Mouse (Mus musculus): ENCODE data around the gene Mettl8. TPM values are rescaled to one million over a fixed set of nuclear protein-coding genes. Genes with fewer than 3 reads are reported as not detected.

Mettl8 gene
- total RNA-seq, 1 experiment from 2014 or later: 7.7 TPM

DNA sequence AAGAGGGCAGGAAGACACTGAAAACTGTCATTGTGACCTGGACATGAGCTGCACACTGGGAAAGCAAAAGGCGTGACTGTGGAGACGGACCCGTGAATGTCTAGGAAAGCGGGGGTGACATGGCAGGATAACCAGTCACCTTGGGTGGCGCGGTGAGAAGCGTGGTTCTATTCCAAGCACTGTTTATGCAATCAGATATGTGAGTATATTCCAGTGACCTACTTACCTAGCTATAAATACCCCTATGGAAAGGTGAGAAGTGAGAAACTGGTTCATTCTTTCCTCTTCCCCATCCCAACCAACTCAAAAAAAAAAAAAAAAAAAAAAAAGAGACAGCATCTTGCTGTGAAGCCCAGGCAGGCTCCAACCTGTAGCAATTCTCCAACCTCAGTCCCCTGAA is 58.9 kb downstream of the Mettl8 start:
- no peak for ATAC-seq (replicated peaks; ENCODE audit: insufficient number of reproducible peaks, low FRiP score, low TSS enrichment, poor library complexity, severe bottlenecking)

DNA sequence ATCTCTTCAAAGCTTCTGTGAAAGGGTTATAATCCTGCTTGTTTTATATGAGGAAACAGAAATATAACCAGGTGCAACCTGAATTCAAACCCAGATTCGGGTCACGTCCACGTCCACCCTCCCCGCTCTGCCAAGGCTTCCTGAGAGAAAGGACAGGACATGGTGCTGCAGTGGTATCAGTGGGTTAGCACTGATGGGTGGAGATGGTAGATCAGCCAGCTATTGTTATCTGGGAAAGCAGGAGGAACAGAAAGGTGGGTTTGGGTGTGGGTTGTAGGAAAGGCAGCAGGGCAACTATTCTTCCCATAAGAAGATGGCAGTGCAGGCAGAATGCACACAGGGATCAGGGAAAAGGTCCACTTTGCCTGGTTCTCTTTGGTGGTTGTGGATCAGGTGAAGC is 59.5 kb downstream of the Mettl8 start:
- ATAC-seq (replicated peaks; ENCODE audit: insufficient number of reproducible peaks, low FRiP score, low TSS enrichment, poor library complexity, severe bottlenecking): no peak

DNA sequence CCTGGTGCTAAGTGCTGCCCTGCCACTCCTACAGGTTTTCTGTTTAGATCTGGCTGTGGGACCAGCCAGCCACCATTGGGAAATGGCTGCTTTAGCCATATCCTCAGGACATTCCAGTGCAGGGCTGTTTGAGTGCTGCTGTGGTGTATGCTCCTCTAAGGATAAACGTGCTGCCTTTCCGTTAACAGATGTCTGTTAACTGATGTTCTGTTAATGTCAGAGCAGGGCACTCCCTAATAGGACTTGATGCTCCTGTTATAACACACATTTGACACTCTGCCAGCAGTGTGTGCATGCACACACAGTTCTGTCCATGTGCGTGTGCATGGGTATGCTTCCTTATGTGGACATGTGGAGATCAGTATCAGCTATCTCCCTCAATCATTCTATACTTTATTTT is 61.6 kb downstream of the Mettl8 start:
- ATAC-seq (replicated peaks; ENCODE audit: insufficient number of reproducible peaks, low FRiP score, low TSS enrichment, poor library complexity, severe bottlenecking): no peak

DNA sequence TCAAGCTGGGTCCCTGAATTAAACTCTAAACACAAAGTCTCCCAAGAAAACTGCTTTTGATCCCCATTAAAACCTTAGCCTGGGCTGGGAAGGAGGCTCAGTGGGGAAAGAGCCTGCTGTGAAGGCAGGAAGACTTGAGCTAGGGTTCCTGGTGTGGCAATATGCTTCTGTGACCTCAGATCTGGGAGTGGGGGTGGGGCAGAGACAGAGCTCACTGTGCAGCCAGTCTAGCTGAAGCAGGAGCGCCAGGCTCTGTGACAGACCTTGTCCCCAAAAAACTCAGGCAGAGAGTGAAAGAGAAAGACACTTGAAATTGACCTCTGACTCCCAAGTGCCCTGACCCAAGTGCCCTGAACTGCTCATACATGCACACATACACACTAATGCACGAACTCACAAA is 62.7 kb downstream of the Mettl8 start:
- ATAC-seq (replicated peaks; ENCODE audit: insufficient number of reproducible peaks, low FRiP score, low TSS enrichment, poor library complexity, severe bottlenecking): no peak

DNA sequence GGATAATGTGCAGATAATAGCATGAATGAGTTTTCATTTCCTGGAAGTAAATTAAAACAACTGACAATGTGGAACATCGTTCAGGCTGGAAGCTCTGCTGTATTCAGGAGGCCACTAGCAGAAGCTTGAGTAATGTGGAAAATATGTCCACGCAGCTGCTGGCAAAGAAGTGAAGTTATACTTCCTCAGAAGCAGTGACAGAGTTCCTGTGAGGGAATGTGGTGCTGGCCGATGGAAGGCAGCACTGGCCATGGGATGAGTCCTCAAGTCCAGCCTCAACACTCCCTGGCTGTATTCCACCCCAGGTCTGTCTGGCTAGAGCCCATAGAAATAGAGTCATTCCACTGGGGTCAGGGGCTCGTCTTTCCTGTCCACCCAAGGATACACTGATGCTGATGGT is 65.2 kb downstream of the Mettl8 start:
- no peak for ATAC-seq (replicated peaks; ENCODE audit: insufficient number of reproducible peaks, low FRiP score, low TSS enrichment, poor library complexity, severe bottlenecking)

DNA sequence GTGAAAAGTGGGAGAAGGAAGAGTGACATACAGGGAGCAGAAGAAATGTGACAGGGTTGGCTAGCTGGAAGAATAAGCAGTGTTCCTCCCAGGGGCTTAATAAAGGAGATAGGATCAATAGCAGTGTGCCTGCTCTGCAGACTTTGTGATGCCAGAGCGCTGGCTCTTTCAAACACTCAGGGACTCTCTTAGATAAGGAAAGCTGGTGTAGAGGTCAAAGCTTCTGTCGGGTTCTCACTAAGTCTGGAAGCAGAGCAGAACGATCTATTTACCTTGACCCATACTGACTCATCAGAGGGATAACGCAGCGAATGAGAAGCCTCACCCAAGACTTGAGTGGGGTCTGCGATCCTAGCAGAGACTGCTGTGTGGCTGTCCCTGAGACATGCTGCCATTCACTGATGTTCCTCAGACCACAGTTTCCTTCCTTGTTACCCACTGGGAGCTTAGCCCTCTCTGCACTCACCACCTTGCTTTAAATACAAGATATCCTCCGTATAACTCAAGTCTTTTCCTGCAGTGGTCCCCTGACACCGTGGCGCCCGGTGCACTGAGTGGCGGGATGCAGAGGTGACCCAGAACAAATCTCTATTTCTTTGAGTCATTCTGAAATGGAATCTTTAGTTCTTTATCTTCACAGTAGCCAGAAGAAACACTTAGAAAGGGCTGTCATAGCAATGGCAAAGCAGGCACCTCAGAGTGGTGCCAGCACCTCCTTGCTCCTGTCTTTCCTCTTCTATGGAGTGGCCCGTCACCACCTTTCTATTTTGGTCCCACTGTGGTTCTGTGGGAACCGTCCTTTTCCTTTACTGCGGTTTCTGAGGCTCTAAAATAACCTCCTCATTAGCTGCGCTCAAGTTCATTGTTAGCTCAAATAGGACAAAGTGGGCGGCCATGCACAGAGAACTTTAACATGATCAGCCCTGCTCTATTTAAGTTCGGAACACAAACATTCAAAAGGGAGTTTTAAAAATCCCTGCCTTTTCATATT is 65.9 kb downstream of the Mettl8 start:
- ATAC-seq (replicated peaks; ENCODE audit: insufficient number of reproducible peaks, low FRiP score, low TSS enrichment, poor library complexity, severe bottlenecking): no peak

DNA sequence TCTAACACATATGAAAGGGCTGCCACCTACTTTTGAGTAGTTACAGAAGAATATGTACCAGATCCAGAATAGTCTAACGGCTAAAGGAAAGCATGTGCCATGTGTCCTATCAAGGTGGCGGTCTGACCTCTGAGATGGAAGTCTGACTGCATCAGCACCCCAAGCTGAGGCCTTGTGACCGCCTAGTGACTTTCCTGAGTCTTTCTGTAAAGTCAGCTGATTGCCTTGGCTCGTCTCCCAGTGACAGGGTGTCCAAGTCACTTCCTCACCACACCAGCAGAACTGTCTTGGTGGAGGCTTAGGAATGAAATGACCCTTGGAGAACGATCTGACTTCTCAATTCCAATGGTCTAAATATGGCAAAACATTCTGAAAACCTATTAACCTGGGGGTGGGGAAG is 77.1 kb downstream of the Mettl8 start:
- ATAC-seq (replicated peaks; ENCODE audit: insufficient number of reproducible peaks, low FRiP score, low TSS enrichment, poor library complexity, severe bottlenecking): no peak

DNA sequence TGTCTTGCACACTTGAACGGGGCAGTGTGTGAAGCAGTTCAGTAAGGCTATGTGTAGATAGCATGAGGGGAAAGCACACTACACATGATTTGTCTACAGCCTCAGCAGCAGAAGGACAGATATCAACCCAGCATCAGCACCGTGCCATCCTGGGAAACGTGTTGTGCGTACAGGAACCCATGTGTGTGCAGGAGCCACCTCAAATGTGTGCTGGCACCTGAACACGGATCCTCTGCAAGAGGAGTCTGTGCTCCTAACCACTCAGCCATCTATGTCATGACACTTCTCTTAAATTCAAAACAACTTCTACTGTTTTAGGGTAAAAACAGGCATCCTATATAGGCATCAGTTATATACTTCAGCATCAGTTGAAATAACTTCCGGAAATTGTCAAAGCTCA is 80.6 kb downstream of the Mettl8 start:
- no peak for ATAC-seq (replicated peaks; ENCODE audit: insufficient number of reproducible peaks, low FRiP score, low TSS enrichment, poor library complexity, severe bottlenecking)

DNA sequence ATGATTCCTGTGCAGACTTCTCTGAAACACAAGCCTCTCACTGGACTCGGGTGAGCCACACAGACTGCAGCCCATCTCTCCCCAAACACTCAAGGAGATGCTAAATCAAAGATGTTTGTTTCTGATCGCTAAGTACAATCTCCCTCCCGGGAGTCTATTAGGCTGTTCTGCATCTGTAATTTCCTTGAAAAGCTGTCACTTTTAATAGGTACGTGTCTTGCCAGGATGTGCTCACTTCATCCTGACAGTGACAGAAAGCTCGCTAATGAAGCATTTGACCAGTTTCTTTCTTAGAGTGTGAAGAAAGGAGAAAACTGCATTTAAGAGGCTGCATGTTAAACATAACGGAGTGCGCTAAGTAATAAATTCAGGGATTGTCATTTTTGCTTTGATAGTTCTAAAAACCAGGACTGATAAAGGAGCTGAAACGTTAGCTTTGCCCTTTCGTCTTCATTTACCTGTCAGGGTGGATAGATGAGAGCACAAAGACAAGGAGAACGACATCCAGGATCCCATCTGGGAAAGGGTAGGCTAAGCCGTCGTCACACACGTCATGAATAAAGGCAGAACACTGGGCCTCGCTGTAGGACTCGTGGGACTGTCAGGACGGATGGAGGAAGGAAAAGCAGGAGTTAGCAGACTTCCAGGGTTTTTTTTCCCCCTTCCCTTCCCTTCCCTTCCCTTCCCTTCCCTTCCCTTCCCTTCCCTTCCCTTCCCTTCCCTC is 82.4 kb downstream of the Mettl8 start:
- no peak for ATAC-seq (replicated peaks; ENCODE audit: insufficient number of reproducible peaks, low FRiP score, low TSS enrichment, poor library complexity, severe bottlenecking)

DNA sequence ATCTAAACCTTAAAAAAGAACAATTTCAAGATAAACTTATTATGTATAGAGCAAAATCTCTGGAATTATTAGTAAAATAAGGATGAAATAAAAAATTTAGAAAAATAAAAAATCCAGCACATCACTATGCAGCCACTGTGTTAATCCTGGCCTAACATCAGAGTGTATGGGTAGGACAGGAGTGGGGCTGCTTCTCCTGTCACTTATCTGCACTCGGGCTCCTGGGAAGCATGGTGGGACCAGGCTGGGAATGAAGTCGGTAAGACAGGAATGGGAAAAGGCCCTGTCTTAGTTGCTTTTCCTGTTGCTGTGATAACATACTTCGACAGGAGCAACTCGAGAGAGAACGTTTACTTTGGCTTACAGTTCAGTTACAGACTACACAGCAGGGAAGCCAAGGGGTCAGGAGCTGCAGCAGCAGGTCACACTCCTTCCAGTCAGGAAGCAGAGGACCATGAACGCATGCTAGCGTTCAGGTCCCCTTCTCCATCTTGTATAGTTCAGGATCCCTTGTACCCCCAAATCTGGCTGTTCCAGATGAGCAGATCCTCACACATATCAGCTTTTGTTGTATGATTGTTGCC is 85.1 kb downstream of the Mettl8 start:
- no peak for ATAC-seq (replicated peaks; ENCODE audit: insufficient number of reproducible peaks, low FRiP score, low TSS enrichment, poor library complexity, severe bottlenecking)

DNA sequence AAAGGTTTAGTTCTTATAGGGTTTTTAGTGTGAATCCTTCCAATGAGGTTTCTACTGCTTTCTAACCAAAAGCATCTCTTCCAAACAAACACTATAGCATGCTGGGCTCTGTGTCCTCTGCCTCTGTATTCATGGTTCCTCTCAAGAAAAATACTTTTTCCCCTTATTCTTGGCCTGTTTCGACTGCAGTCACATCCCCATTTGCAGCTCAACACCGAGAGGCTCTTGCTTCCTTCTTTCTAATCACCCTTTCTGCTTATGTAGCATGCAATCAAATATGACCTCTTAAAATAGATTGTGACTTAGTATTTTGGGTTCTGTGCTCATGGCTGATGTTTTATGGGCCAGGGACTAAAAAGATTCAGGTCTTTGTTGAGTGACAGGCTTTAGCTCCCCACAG is 87.1 kb downstream of the Mettl8 start:
- peak; percentile 29; the same call in 1 of the 2 replicates for ATAC-seq (replicated peaks; ENCODE audit: insufficient number of reproducible peaks, low FRiP score, low TSS enrichment, poor library complexity, severe bottlenecking)

DNA sequence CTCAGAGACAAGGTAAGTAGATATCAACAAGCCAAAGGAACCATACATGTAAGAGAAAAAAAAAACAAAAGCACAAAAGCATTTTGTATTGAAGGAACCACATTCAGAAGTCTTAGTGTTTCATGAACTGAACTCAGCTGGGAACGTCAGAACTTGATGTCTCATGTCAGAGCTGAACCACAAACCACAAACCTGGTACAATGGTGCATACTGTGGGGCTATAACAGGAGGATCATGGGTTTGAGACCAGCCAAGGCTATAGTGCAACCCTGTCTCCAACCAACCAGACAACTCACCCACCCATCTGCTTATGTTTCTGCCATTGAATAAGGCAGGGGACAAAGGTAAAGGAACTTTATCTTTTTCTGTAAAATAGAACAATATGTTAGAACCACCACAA is 88.2 kb downstream of the Mettl8 start:
- no peak for ATAC-seq (replicated peaks; ENCODE audit: insufficient number of reproducible peaks, low FRiP score, low TSS enrichment, poor library complexity, severe bottlenecking)

DNA sequence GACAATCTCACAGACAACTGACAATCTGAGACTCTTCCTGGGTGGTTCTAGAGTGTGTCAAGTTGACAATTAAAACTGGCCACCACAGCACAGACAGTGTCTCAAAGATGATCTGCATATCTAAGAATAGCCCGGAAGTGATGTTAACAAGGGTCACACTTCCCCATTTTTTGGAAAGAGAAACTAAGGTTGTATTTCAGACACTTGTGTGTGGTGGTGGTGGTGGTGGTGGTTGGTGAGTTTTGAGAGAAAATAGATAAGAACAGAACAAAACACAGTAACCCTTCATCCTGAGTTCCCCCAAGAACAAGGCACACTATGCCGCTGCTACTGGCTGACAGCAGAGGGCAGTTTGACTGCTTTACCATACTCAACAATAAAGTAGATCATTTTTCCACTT is 90.6 kb downstream of the Mettl8 start:
- peak; percentile 86 for ATAC-seq (replicated peaks; ENCODE audit: insufficient number of reproducible peaks, low FRiP score, low TSS enrichment, poor library complexity, severe bottlenecking)

DNA sequence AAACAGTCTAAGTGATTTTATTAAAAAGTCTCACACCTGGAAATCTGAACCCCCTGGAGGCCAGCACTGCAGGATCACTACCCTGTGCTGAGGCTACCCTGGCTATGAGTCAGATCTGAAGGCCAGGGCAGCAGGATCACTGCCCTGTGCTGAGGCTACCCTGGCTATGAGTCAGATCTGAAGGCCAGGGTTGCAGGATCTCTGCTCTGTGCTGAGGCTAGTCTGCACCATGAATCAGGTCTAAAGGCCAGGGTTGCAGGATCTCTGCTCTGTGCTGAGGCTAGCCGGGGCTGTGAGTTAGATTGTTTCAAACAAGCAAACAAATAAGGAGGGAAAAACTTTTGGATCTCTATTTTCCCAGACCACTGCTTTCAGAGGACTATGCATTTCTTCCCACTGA is 92.5 kb downstream of the Mettl8 start:
- ATAC-seq (replicated peaks; ENCODE audit: insufficient number of reproducible peaks, low FRiP score, low TSS enrichment, poor library complexity, severe bottlenecking): no peak

DNA sequence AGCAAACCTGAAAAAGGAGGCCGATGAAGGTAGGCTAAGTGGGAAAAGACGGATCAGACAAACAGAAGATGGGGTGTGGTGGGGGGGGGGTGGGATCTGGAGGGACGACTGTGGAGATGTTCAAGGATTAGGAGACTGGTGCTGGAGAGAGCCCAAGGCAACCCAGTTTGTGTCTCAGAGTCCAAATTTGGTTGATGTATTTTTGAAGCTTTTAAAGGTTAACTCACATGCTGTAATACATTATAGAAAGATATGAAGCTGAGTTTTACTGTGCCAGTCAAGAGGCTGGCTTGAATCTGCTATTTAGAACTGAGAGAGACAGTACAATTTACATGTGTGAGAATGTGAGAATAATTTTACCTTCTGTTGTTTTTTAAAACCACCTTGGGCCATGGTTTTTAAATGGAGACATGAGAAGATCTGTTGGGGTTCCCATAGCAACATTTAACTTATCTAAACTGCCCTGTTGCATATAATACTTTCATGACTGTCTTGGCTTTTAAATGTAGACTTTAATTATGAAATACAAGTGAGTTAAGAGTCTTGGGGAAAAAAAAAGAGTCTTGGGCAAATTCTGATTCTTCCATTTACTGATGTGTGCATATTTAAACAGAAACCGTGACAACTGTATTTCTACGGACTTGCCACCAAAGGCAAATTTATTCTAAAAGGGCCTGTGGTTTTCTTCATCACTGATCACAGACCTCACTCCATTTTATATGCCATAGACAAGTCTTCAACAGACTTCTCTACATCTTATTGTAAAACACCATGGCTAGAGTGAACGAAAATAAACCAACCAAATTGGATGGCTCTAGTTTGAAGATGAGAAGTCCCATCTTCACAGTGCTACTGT is 94.1 kb downstream of the Mettl8 start:
- ATAC-seq (replicated peaks; ENCODE audit: insufficient number of reproducible peaks, low FRiP score, low TSS enrichment, poor library complexity, severe bottlenecking): no peak

DNA sequence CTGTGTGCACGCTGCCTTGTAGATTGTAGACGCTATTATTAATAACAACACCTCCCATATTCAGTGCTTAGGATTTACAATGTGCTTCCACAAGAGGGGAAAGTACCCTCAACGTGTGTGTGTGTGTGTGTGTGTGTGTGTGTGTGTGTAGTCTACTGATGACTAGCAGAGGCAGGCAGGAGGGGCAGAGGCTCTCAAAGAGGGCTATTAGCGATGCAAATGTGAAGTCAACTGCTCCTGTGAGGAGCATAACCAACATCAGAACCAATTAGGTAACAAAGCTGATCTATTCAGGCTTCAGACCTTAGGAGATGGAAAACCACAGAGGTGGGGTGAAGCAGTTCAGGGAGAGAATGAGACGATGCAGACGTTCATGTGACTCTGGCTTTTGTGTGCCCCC is 95.3 kb downstream of the Mettl8 start:
- no peak for ATAC-seq (replicated peaks; ENCODE audit: insufficient number of reproducible peaks, low FRiP score, low TSS enrichment, poor library complexity, severe bottlenecking)

DNA sequence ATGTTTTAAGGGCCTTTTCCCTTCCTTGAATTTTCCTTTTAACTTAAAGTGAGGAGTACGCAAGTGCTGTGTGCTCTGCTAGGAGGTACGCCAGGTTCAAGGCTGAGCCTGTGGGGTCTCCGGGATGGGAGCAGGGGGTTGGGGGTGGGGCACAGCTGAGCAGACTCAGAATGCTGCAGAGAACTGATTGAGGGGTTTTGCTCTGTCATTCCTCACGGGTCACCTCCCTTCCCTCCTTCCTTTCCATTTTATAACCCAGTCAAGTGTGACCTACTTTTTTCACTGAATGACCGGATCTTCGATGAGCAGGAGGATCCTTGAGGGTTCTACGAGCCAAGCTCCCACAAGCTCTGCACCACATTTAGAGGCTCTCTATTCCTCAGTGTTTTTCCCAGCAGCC is 96.0 kb downstream of the Mettl8 start:
- ATAC-seq (replicated peaks; ENCODE audit: insufficient number of reproducible peaks, low FRiP score, low TSS enrichment, poor library complexity, severe bottlenecking): no peak

DNA sequence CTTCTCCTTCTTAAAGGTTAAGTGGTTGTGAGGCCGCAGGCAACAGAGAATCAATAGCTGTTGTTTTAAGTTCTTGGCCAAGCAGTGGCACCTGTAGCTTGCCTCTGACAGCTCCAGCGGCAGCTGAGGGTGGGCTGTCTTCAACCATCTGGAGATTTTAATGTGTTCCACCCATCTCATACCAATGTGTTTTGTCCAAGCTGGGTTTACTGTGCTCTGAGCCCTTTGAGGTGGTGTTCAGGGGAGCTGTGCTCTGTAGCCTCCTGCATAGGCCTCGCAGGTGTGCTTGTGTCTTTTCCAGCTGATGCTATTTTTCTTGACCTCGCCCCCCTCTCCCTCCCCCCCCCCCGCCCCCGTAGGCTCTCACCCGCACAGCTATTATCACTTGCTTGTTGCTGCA is 96.8 kb downstream of the Mettl8 start:
- ATAC-seq (replicated peaks; ENCODE audit: insufficient number of reproducible peaks, low FRiP score, low TSS enrichment, poor library complexity, severe bottlenecking): no peak

DNA sequence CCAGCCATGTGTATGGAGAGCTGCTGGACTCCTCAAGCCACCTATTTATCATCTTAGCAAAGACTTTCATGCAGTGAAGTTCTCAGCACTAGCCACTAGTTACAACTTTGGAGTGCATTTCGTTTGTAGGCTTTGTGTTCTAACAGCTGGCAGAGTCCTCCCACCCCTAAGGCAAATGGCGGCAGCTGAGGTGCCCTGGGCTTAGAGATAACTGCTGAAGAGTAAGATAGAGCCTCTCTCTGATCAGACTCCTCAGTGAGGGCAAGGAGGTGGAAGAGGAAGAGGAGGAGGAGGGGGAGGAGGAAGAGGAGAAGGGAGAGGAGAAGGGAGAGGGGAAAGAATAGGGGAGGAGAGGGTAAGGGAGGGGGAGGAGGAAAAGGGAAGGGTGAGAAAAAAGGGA is 101.8 kb downstream of the Mettl8 start:
- ATAC-seq (replicated peaks; ENCODE audit: insufficient number of reproducible peaks, low FRiP score, low TSS enrichment, poor library complexity, severe bottlenecking): no peak

Data from monocyte, adult 5-6 weeks (primary cell).